ENCODE assay signal across 35 mouse cellular contexts in genomic region chr11:109667371-109667770, GRCm38 (mm10). TPM values are rescaled to one million over a fixed set of nuclear protein-coding genes. Genes with fewer than 3 reads are reported as not detected.
DNase-seq lines count a peak whose midpoint lies in the region; ATAC-seq and TF ChIP-seq lines count a peak whose summit lies in the region.
"Had no signal": no experiment of that assay in that cellular context is flagged by ENCODE, and none has a peak within 500 bp of the region (broad histone marks: within the 10 kb centered on the region; RNA-seq: fewer than 3 reads in every experiment).

No protein-coding gene starts in this region.

- no peak overlapping the region for H3K4me2 ChIP-seq in kidney, embryonic 14.5 days (replicated peaks; ENCODE audit: low read depth, low read length)
- H3K4me2 ChIP-seq: embryonic facial prominence, embryonic 13.5 days; heart, embryonic 11.5 days; hindbrain, embryonic 12.5 days; intestine, embryonic 15.5 days; midbrain, embryonic 15.5 days had no signal

- peaks cover 14% of the 10 kb centered on the region for H3K36me3 ChIP-seq in kidney, adult 2 months (ENCODE audit: control insufficient read depth, insufficient read depth, low read length)
- peaks cover 78% of the 10 kb centered on the region for H3K36me3 ChIP-seq in kidney, embryonic 14.5 days (ENCODE audit: control insufficient read depth, insufficient read depth, low read length)
- H3K36me3 ChIP-seq in C2C12 (ENCODE audit: control insufficient read depth, insufficient read depth) = peaks cover 81% of the 10 kb centered on the region

- no peaks in the 10 kb centered on the region for H3K27me3 ChIP-seq in kidney, adult 2 months (replicated peaks; ENCODE audit: control insufficient read depth, insufficient read depth, low read length)
- no peaks in the 10 kb centered on the region for H3K27me3 ChIP-seq in kidney, embryonic 14.5 days (ENCODE audit: control insufficient read depth, insufficient read depth, low read length)
- H3K27me3 ChIP-seq in C2C12 (ENCODE audit: control insufficient read depth, insufficient read depth, insufficient read length) = no peaks in the 10 kb centered on the region
- H3K27me3 ChIP-seq: embryonic facial prominence, embryonic 13.5 days; hindbrain, embryonic 12.5 days; intestine, embryonic 15.5 days; midbrain, embryonic 15.5 days had no signal

- peak; percentile 26 for DNase-seq in kidney, adult 2 months
- DNase-seq in adrenal gland, adult 2 months = peak; percentile 79
- DNase-seq in adrenal gland, postnatal 36 days = peak; percentile 65 to 81
- DNase-seq in right cerebral cortex, postnatal 25 days = no peak
- no peak for DNase-seq in right cerebral cortex, adult 2 months (ENCODE audit: low spot score in 2 of 2)
- DNase-seq: cerebellum, adult 11-12 months; cerebellum, adult 9-11 months; gastrocnemius, adult 2 months; heart, postnatal 36 days; kidney, adult 8-10 months; kidney, postnatal 10 days; liver; lung, adult 2 months; lung, postnatal 10 days; retina, postnatal 1 day; right cerebral cortex, postnatal 4 days; thymus, adult 18-20 months; thymus, postnatal 25 days had no signal

- H3K4me3 ChIP-seq in kidney, adult 2 months (ENCODE audit: insufficient read depth, low read depth, low read length) = no peak overlapping the region
- H3K4me3 ChIP-seq in kidney, embryonic 14.5 days (ENCODE audit: low read length) = no peak overlapping the region
- no peak overlapping the region for H3K4me3 ChIP-seq in C2C12 (ENCODE audit: insufficient read depth, poor library complexity, severe bottlenecking)
- H3K4me3 ChIP-seq: embryonic facial prominence, embryonic 13.5 days; forebrain, embryonic 10.5 days; gastrocnemius, adult 2 months; hindbrain, embryonic 12.5 days; intestine, embryonic 15.5 days; midbrain, embryonic 10.5 days; midbrain, embryonic 15.5 days had no signal

- 76% methylated on average over 19 of the region's 19 CpGs for WGBS in kidney, adult 2 months
- 90% methylated on average over 19 of the region's 19 CpGs for WGBS in kidney, embryonic 14.5 days

- H3ac ChIP-seq in C2C12 (ENCODE audit: control insufficient read depth, insufficient read length, low read depth) = peak overlapping the region; percentile 40

- H3K27ac ChIP-seq in kidney, adult 2 months (ENCODE audit: insufficient read depth, low read depth, low read length) = no peak overlapping the region
- no peak overlapping the region for H3K27ac ChIP-seq in kidney, embryonic 14.5 days (ENCODE audit: low read depth, low read length)
- H3K27ac ChIP-seq: embryonic facial prominence, embryonic 13.5 days; forebrain, embryonic 10.5 days; hindbrain, embryonic 12.5 days; hindbrain, postnatal 0 days; intestine, embryonic 15.5 days; liver, embryonic 14.5 days; macrophage; midbrain, embryonic 10.5 days; midbrain, embryonic 15.5 days; stomach, postnatal 0 days had no signal

- no peak overlapping the region for H3K9ac ChIP-seq in kidney, embryonic 14.5 days (ENCODE audit: low read depth, low read length)
- H3K9ac ChIP-seq: embryonic facial prominence, embryonic 13.5 days; hindbrain, embryonic 12.5 days; intestine, embryonic 15.5 days; liver, embryonic 14.5 days; midbrain, embryonic 15.5 days had no signal

- H3K79me3 ChIP-seq in C2C12 (ENCODE audit: low read depth) = peaks cover 1% of the 10 kb centered on the region

- no peaks in the 10 kb centered on the region for H3K4me1 ChIP-seq in kidney, adult 2 months (ENCODE audit: control insufficient read depth, insufficient read depth, low read length)
- no peaks in the 10 kb centered on the region for H3K4me1 ChIP-seq in kidney, embryonic 14.5 days (ENCODE audit: control insufficient read depth, insufficient read depth, low read length)
- H3K4me1 ChIP-seq: forebrain, embryonic 10.5 days; hindbrain, embryonic 12.5 days; intestine, embryonic 15.5 days; midbrain, embryonic 10.5 days; midbrain, embryonic 15.5 days had no signal

- peaks cover 34% of the 10 kb centered on the region for H3K79me2 ChIP-seq in C2C12 (ENCODE audit: control insufficient read depth, insufficient read depth)

- TF ChIP-seq POLR2A in kidney, adult 2 months (IDR thresholded peaks at IDR 0.05; ENCODE audit: low read depth, low read length) = no peak

- no peak for TF ChIP-seq CTCF in kidney, adult 2 months (conservative IDR thresholded peaks at IDR 0.05; ENCODE audit: insufficient read depth, insufficient read length, low read depth, low read length)
- no peak for TF ChIP-seq CTCF in C2C12 (IDR thresholded peaks at IDR 0.05; ENCODE audit: control insufficient read depth, insufficient read depth, insufficient read length)

- no peak for ATAC-seq in kidney, embryonic 14.5 days (ENCODE audit: low FRiP score, low TSS enrichment)
- ATAC-seq: CD4-positive, CD25-positive, alpha-beta regulatory T cell, adult 4 months; forebrain, embryonic 16.5 days; hindbrain, postnatal 0 days; intestine, embryonic 15.5 days; midbrain, embryonic 15.5 days had no signal

- no peaks in the 10 kb centered on the region for H3K9me3 ChIP-seq in kidney, embryonic 14.5 days (ENCODE audit: control insufficient read depth, low read length)
- H3K9me3 ChIP-seq: embryonic facial prominence, embryonic 13.5 days; forebrain, embryonic 10.5 days; hindbrain, embryonic 12.5 days; intestine, embryonic 15.5 days; midbrain, embryonic 10.5 days; midbrain, embryonic 15.5 days had no signal

TF ChIP-seq in C2C12, 6 proteins besides CTCF, POLR2A, EP300 and RAD21:
- TF ChIP-seq FOSL1 (IDR thresholded peaks at IDR 0.05; ENCODE audit: insufficient read depth, low read length, poor library complexity, severe bottlenecking) = no peak
- TF ChIP-seq MYOD1 (IDR thresholded peaks at IDR 0.05; ENCODE audit: control insufficient read depth, insufficient read length, low read depth) = no peak
- TF ChIP-seq MAX (IDR thresholded peaks at IDR 0.05) = no peak
- TF ChIP-seq USF1 (IDR thresholded peaks at IDR 0.05; ENCODE audit: low read depth) = no peak
- TF ChIP-seq CEBPB (IDR thresholded peaks at IDR 0.05; ENCODE audit: low read depth) = no peak
- TF ChIP-seq MYOG (IDR thresholded peaks at IDR 0.05; ENCODE audit: control insufficient read depth, extremely low read depth, insufficient read length) = no peak
TF ChIP-seq in C2C12: peak in this region for 0.

RNA-seq across cellular contexts. Expression of gene Prkar1a, which starts 18.2 kb away (rescaled TPM):
- 85.9 and 102 TPM in 2 replicates for polyA plus RNA-seq in kidney, adult 2 months (2012; rRNA removed)
- polyA plus RNA-seq in kidney, embryonic 14.5 days (2014; fragmentation: Nextera tagmentation; extraction: Ambion mirVana) = 273 and 367 TPM in 2 replicates
- polyA plus RNA-seq in C2C12 (2012; fragmentation: generic; extraction: Trizol) = 237 TPM
- total RNA-seq in adrenal gland, adult 2 months (2021) = 100 to 1,000 TPM; 372 to 393 TPM
- 164 and 197 TPM in 2 replicates for polyA plus RNA-seq in adrenal gland, adult 2 months (2012; rRNA removed)
- total RNA-seq in adrenal gland, postnatal 36 days (2021) = 100 to 1,000 TPM; 421 to 431 TPM

RNA-seq across cellular contexts. Expression of gene Fam20a, which starts 54.7 kb away (rescaled TPM):
- polyA plus RNA-seq in kidney, adult 2 months (2012; rRNA removed) = 7.5 and 7.6 TPM in 2 replicates
- 1.5 and 1.9 TPM in 2 replicates for polyA plus RNA-seq in kidney, embryonic 14.5 days (2014; fragmentation: Nextera tagmentation; extraction: Ambion mirVana)
- 5.4 TPM for polyA plus RNA-seq in C2C12 (2012; fragmentation: generic; extraction: Trizol)
- total RNA-seq in adrenal gland, adult 2 months (2021) = 1 to 10 TPM; 3.1 to 4.0 TPM
- 6.3 and 7.0 TPM in 2 replicates for polyA plus RNA-seq in adrenal gland, adult 2 months (2012; rRNA removed)
- 1 to 10 TPM; 2.2 to 4.1 TPM for total RNA-seq in adrenal gland, postnatal 36 days (2021)
- total RNA-seq: granulocyte monocyte progenitor cell, adult 5-6 weeks; neutrophil, adult 5-6 weeks had no signal
- polyA plus RNA-seq: macrophage had no signal

RNA-seq across cellular contexts. Expression of gene Wipi1, which starts 55.6 kb away (rescaled TPM):
- polyA plus RNA-seq in kidney, adult 2 months (2012; rRNA removed) = 22.7 and 25.2 TPM in 2 replicates
- 15.0 and 19.6 TPM in 2 replicates for polyA plus RNA-seq in kidney, embryonic 14.5 days (2014; fragmentation: Nextera tagmentation; extraction: Ambion mirVana)
- 27.8 TPM for polyA plus RNA-seq in C2C12 (2012; fragmentation: generic; extraction: Trizol)
- 10 to 100 TPM; 35.4 to 38.6 TPM for total RNA-seq in adrenal gland, adult 2 months (2021)
- 14.8 and 22.1 TPM in 2 replicates for polyA plus RNA-seq in adrenal gland, adult 2 months (2012; rRNA removed)
- total RNA-seq in adrenal gland, postnatal 36 days (2021) = 10 to 100 TPM; 26.8 to 56.0 TPM
- polyA plus RNA-seq: CD4-positive, CD25-positive, alpha-beta regulatory T cell, adult 4 months had no signal

Comparison
In these comparisons a context has a peak if more than half of its experiments do, and no peak if none do; other contexts are left out.
1. DNase-seq: peak in kidney, adult 2 months (single experiment), adrenal gland, adult 2 months (single experiment) and adrenal gland, postnatal 36 days (2 of 2); none in right cerebral cortex, postnatal 25 days (single experiment) and right cerebral cortex, adult 2 months (0 of 2).